Mouse (Mus musculus): ENCODE data around the gene Saa1. TPM values are rescaled to one million over a fixed set of nuclear protein-coding genes. Genes with fewer than 3 reads are reported as not detected.

Saa1 gene
- polyA plus RNA-seq, 1 experiment: not detected

DNA sequence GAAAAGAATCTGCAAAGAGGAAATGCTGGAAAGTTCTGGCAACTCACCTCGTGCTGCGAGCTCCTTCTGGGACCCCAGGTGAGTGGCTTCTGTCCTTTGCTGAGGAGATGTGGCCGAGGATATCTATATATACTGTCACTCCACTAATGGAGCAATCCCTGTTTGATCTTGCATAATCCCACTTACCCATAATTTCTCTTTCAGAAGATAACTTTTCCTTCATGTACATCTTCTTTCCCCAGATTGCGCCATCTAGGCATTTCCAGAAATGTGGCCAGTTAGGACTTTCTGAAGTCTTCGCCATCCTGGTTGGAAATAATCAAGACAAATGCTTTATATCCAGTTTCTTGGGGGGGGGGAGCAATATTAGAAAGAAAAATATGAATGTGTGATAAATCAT, 27.2 kb downstream of the Saa1 start, which contains the start of gene Saa3:
Saa3 (minus strand) TSS at position 101 of the 400 bp plus-strand sequence.
- Histone ChIP-seq H3K4me3 (no peak within 1 kb of the TSS), H3K36me3 (ENCODE audit: control insufficient read depth, insufficient read depth) (no peaks in the 10 kb centered on the region), H3K79me2 (ENCODE audit: control insufficient read depth, insufficient read depth) (no peaks in the 10 kb centered on the region), H3K4me2 (ENCODE audit: low read depth) (no peak within 1 kb of the TSS), H3ac (ENCODE audit: control insufficient read depth, insufficient read length) (no peak within 1 kb of the TSS), H3K27me3 (ENCODE audit: control insufficient read depth, insufficient read depth, insufficient read length) (no peaks in the 10 kb centered on the region)
- TF ChIP-seq MYOD1 (IDR thresholded peaks at IDR 0.05; ENCODE audit: control insufficient read depth in 1 of 3, insufficient read length in 2 of 3, low read depth in 2 of 3): no peak
- no peak for TF ChIP-seq TCF12 (IDR thresholded peaks at IDR 0.05; ENCODE audit: insufficient read depth, poor library complexity, severe bottlenecking)
- TF ChIP-seq TCF3 (IDR thresholded peaks at IDR 0.05; ENCODE audit: insufficient read length, low read depth): no peak
- no peak for TF ChIP-seq REST (IDR thresholded peaks at IDR 0.05; ENCODE audit: insufficient read depth, insufficient read length)
- no peak for TF ChIP-seq E2F4 (IDR thresholded peaks at IDR 0.05; ENCODE audit: insufficient read depth)
- no peak for TF ChIP-seq USF1 (IDR thresholded peaks at IDR 0.05; ENCODE audit: low read depth)

- TF ChIP-seq POLR2A (IDR thresholded peaks at IDR 0.05; ENCODE audit: insufficient read length, low read depth): no peak
- TF ChIP-seq REST (IDR thresholded peaks at IDR 0.05; ENCODE audit: insufficient read depth, insufficient read length): no peak
- TF ChIP-seq TCF12 (IDR thresholded peaks at IDR 0.05; ENCODE audit: insufficient read depth, poor library complexity, severe bottlenecking): no peak
- no peak for TF ChIP-seq E2F4 (IDR thresholded peaks at IDR 0.05; ENCODE audit: insufficient read depth)
- no peak for TF ChIP-seq CEBPB (IDR thresholded peaks at IDR 0.05; ENCODE audit: insufficient read depth, poor library complexity, severe bottlenecking)
- no peak for TF ChIP-seq MYOG (IDR thresholded peaks at IDR 0.05; ENCODE audit: control insufficient read depth in 1 of 3, insufficient read depth in 1 of 3, insufficient read length in 2 of 3, low read depth in 2 of 3)
- TF ChIP-seq MAX (IDR thresholded peaks at IDR 0.05; ENCODE audit: low read depth): no peak
- TF ChIP-seq USF1 (IDR thresholded peaks at IDR 0.05; ENCODE audit: low read depth): no peak
- TF ChIP-seq SRF (IDR thresholded peaks at IDR 0.05; ENCODE audit: control insufficient read depth, insufficient read length, low read depth): no peak
- no peak for TF ChIP-seq POLR2AphosphoS2 (IDR thresholded peaks at IDR 0.05; ENCODE audit: insufficient read length, low read depth)
- TF ChIP-seq MYOD1 (IDR thresholded peaks at IDR 0.05; ENCODE audit: control insufficient read depth in 1 of 3, insufficient read length in 2 of 3, low read depth in 2 of 3): no peak
- TF ChIP-seq TCF3 (IDR thresholded peaks at IDR 0.05; ENCODE audit: insufficient read length, low read depth): no peak
- no peak overlapping the region for H3ac ChIP-seq (ENCODE audit: control insufficient read depth, insufficient read length)
- no peak overlapping the region for H3K4me2 ChIP-seq (ENCODE audit: low read depth)
- no peak overlapping the region for H3K4me3 ChIP-seq
- no peaks in the 10 kb centered on the region for H3K36me3 ChIP-seq (ENCODE audit: control insufficient read depth, insufficient read depth)
- H3K27me3 ChIP-seq (ENCODE audit: control insufficient read depth, insufficient read depth, insufficient read length): no peaks in the 10 kb centered on the region
- peaks cover 9% of the 10 kb centered on the region for H3K79me2 ChIP-seq (ENCODE audit: control insufficient read depth, insufficient read depth)
These were observed 28.3 kb downstream of the Saa1 start for GRCm38 (mm10) chr7:46714518-46714917.

GRCm38 (mm10) chr7:46712250-46712649, 30.5 kb downstream of the Saa1 start:
- no peak overlapping the region for H3K4me3 ChIP-seq
- no peak overlapping the region for H3ac ChIP-seq (ENCODE audit: control insufficient read depth, insufficient read length)
- H3K36me3 ChIP-seq (ENCODE audit: control insufficient read depth, insufficient read depth): peaks cover 5% of the 10 kb centered on the region
- no peak overlapping the region for H3K4me2 ChIP-seq (ENCODE audit: low read depth)
- no peaks in the 10 kb centered on the region for H3K27me3 ChIP-seq (ENCODE audit: control insufficient read depth, insufficient read depth, insufficient read length)
- H3K79me2 ChIP-seq (ENCODE audit: control insufficient read depth, insufficient read depth): peaks cover 17% of the 10 kb centered on the region
- no peak for TF ChIP-seq USF1 (IDR thresholded peaks at IDR 0.05; ENCODE audit: low read depth)
- TF ChIP-seq POLR2AphosphoS2 (IDR thresholded peaks at IDR 0.05; ENCODE audit: insufficient read length, low read depth): no peak
- TF ChIP-seq E2F4 (IDR thresholded peaks at IDR 0.05; ENCODE audit: insufficient read depth): no peak
- no peak for TF ChIP-seq MAX (IDR thresholded peaks at IDR 0.05; ENCODE audit: low read depth)
- no peak for TF ChIP-seq CEBPB (IDR thresholded peaks at IDR 0.05; ENCODE audit: insufficient read depth, poor library complexity, severe bottlenecking)
- no peak for TF ChIP-seq TCF12 (IDR thresholded peaks at IDR 0.05; ENCODE audit: insufficient read depth, poor library complexity, severe bottlenecking)
- TF ChIP-seq MYOD1 (IDR thresholded peaks at IDR 0.05; ENCODE audit: control insufficient read depth in 1 of 3, insufficient read length in 2 of 3, low read depth in 2 of 3): no peak
- no peak for TF ChIP-seq POLR2A (IDR thresholded peaks at IDR 0.05; ENCODE audit: insufficient read length, low read depth)
- no peak for TF ChIP-seq REST (IDR thresholded peaks at IDR 0.05; ENCODE audit: insufficient read depth, insufficient read length)
- TF ChIP-seq TCF3 (IDR thresholded peaks at IDR 0.05; ENCODE audit: insufficient read length, low read depth): no peak
- TF ChIP-seq SRF (IDR thresholded peaks at IDR 0.05; ENCODE audit: control insufficient read depth, insufficient read length, low read depth): no peak
- no peak for TF ChIP-seq MYOG (IDR thresholded peaks at IDR 0.05; ENCODE audit: control insufficient read depth in 1 of 3, insufficient read depth in 1 of 3, insufficient read length in 2 of 3, low read depth in 2 of 3)

DNA sequence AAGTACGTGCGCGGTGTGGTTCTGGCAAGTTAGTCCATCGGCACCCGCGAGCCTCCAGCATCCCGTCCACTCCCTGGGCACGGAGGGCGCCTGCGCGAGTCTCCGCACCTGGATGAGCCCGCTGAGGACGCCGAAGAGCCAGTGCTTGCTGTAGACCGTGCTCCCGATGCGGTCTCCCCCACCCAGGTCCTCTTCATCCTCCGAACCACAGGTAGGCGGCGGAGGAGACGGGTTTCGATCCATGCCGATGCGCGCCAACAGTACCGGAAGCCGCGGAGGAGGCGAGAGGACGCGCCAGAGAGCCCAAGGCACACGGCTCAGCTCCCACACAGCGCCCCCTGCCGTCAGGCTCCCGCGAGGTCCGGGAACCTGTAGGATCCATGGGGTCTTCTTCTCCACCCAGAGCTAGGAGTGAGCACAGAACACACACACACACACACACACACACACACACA, 32.4 kb downstream of the Saa1 start, which contains the start of gene Saal1:
Saal1 (minus strand) TSS at position 291 of the 455 bp plus-strand sequence.
- H3K4me2 ChIP-seq (ENCODE audit: low read depth): peak within 1 kb of the TSS; percentile 84
- no peaks in the 10 kb centered on the region for H3K27me3 ChIP-seq (ENCODE audit: control insufficient read depth, insufficient read depth, insufficient read length)
- TF ChIP-seq REST (IDR thresholded peaks at IDR 0.05; ENCODE audit: insufficient read depth, insufficient read length) (no peak), CEBPB (IDR thresholded peaks at IDR 0.05; ENCODE audit: insufficient read depth, poor library complexity, severe bottlenecking) (no peak), E2F4 (IDR thresholded peaks at IDR 0.05; ENCODE audit: insufficient read depth) (no peak), MAX (IDR thresholded peaks at IDR 0.05; ENCODE audit: low read depth) (no peak), TCF12 (IDR thresholded peaks at IDR 0.05; ENCODE audit: insufficient read depth, poor library complexity, severe bottlenecking) (no peak), MYOG (IDR thresholded peaks at IDR 0.05; ENCODE audit: control insufficient read depth in 1 of 3, insufficient read depth in 1 of 3, insufficient read length in 2 of 3, low read depth in 2 of 3) (peak in 1 of 3 experiments; percentile 37), MYOD1 (IDR thresholded peaks at IDR 0.05; ENCODE audit: control insufficient read depth in 1 of 3, insufficient read length in 2 of 3, low read depth in 2 of 3) (peak in 1 of 3 experiments; percentile 3), POLR2AphosphoS2 (IDR thresholded peaks at IDR 0.05; ENCODE audit: insufficient read length, low read depth) (peak; percentile 85), SRF (IDR thresholded peaks at IDR 0.05; ENCODE audit: control insufficient read depth, insufficient read length, low read depth) (no peak), USF1 (IDR thresholded peaks at IDR 0.05; ENCODE audit: low read depth) (no peak), TCF3 (IDR thresholded peaks at IDR 0.05; ENCODE audit: insufficient read length, low read depth) (no peak), POLR2A (IDR thresholded peaks at IDR 0.05; ENCODE audit: insufficient read length, low read depth) (peak; percentile 84)
- H3K79me2 ChIP-seq (ENCODE audit: control insufficient read depth, insufficient read depth): peaks cover 17% of the 10 kb centered on the region
- peak within 1 kb of the TSS; percentile 12 for H3ac ChIP-seq (ENCODE audit: control insufficient read depth, insufficient read length)
- peak within 1 kb of the TSS; percentile 73 for H3K4me3 ChIP-seq
- H3K36me3 ChIP-seq (ENCODE audit: control insufficient read depth, insufficient read depth): peaks cover 13% of the 10 kb centered on the region
